Mouse (Mus musculus): ENCODE measurements around the gene Tas2r107. TPM values are rescaled to one million over a fixed set of nuclear protein-coding genes. Genes with fewer than 3 reads are reported as not detected.
"Not testable (repeated sequence)": the region's sequence is repeated elsewhere in the genome, so short reads cannot be mapped to it uniquely, and the experiment has no call there.

Gene Tas2r107
- polyA plus RNA-seq (2014; fragmentation: Nextera tagmentation; extraction: Ambion mirVana), result not detected in 2 replicates

- ATAC-seq (ENCODE audit: low FRiP score), result no peak
Measured at GRCm38 (mm10) chr6:131660049-131660448, at the start of gene Tas2r107. Gene Tas2r107 (minus strand): TSS chr6:131660149.

GRCm38 (mm10) chr6:131689963-131690362, 30.0 kb upstream of the Tas2r107 start, which contains the start of gene Tas2r114:
Gene Tas2r114 (minus strand): TSS chr6:131690063.
- Histone ChIP-seq H3K4me1 (ENCODE audit: control insufficient read depth, insufficient read depth, low read length) (no peaks in the 10 kb centered on the region), H3K9me3 (ENCODE audit: control insufficient read depth, low read length) (no peaks in the 10 kb centered on the region; the same call in 1 of the 2 replicates), H3K27ac (ENCODE audit: low read depth, low read length) (no peak within 1 kb of the TSS), H3K9ac (ENCODE audit: low read length) (no peak within 1 kb of the TSS), H3K27me3 (ENCODE audit: control insufficient read depth, insufficient read depth, low read length) (no peaks in the 10 kb centered on the region), H3K36me3 (ENCODE audit: control insufficient read depth, insufficient read depth, low read length) (no peaks in the 10 kb centered on the region), H3K4me3 (ENCODE audit: low read depth, low read length) (no peak within 1 kb of the TSS), H3K4me2 (no peak within 1 kb of the TSS)
- no peak for ATAC-seq (ENCODE audit: low FRiP score)
- DNase-seq (ENCODE audit: low spot score, missing footprints), result no peak

More at GRCm38 (mm10) chr6:131660049-131660448, at the start of gene Tas2r107:
- no peak within 1 kb of the TSS for H3K27ac ChIP-seq (ENCODE audit: low read depth, low read length)
- no peak within 1 kb of the TSS for H3K4me2 ChIP-seq
- no peaks in the 10 kb centered on the region for H3K36me3 ChIP-seq (ENCODE audit: control insufficient read depth, insufficient read depth, low read length)
- no peak for DNase-seq (ENCODE audit: low spot score, missing footprints)
- no peaks in the 10 kb centered on the region for H3K27me3 ChIP-seq (ENCODE audit: control insufficient read depth, insufficient read depth, low read length)
- H3K4me3 ChIP-seq (ENCODE audit: low read depth, low read length), result no peak within 1 kb of the TSS
- no peak within 1 kb of the TSS for H3K9ac ChIP-seq (ENCODE audit: low read length)
- H3K4me1 ChIP-seq (ENCODE audit: control insufficient read depth, insufficient read depth, low read length), result no peaks in the 10 kb centered on the region
- no peaks in the 10 kb centered on the region; the same call in 1 of the 2 replicates for H3K9me3 ChIP-seq (ENCODE audit: control insufficient read depth, low read length)

GRCm38 (mm10) chr6:131687395-131687794, 27.4 kb upstream of the Tas2r107 start, which contains the start of gene Tas2r105:
Gene Tas2r105 (minus strand): TSS chr6:131687495.
- Histone ChIP-seq H3K4me1 (ENCODE audit: control insufficient read depth, insufficient read depth, low read length) (no peaks in the 10 kb centered on the region), H3K9me3 (ENCODE audit: control insufficient read depth, low read length) (no peaks in the 10 kb centered on the region; the same call in 1 of the 2 replicates), H3K27me3 (ENCODE audit: control insufficient read depth, insufficient read depth, low read length) (no peaks in the 10 kb centered on the region), H3K4me3 (ENCODE audit: low read depth, low read length) (no peak within 1 kb of the TSS), H3K9ac (ENCODE audit: low read length) (no peak within 1 kb of the TSS), H3K27ac (ENCODE audit: low read depth, low read length) (no peak within 1 kb of the TSS), H3K4me2 (no peak within 1 kb of the TSS), H3K36me3 (ENCODE audit: control insufficient read depth, insufficient read depth, low read length) (no peaks in the 10 kb centered on the region)
- 89% methylated on average over 1 of the region's 1 CpGs for whole genome bisulfite sequencing
- ATAC-seq (ENCODE audit: low FRiP score), result no peak
- DNase-seq (ENCODE audit: low spot score, missing footprints), result no peak

GRCm38 (mm10) chr6:131685644-131686043, 25.7 kb upstream of the Tas2r107 start, which contains the start of gene Tas2r104:
Gene Tas2r104 (minus strand): TSS chr6:131685744.
- Histone ChIP-seq H3K36me3 (ENCODE audit: control insufficient read depth, insufficient read depth, low read length) (no peaks in the 10 kb centered on the region), H3K27ac (ENCODE audit: low read depth, low read length) (no peak within 1 kb of the TSS), H3K27me3 (ENCODE audit: control insufficient read depth, insufficient read depth, low read length) (no peaks in the 10 kb centered on the region), H3K9me3 (ENCODE audit: control insufficient read depth, low read length) (no peaks in the 10 kb centered on the region), H3K4me2 (no peak within 1 kb of the TSS), H3K4me1 (ENCODE audit: control insufficient read depth, insufficient read depth, low read length) (no peaks in the 10 kb centered on the region), H3K9ac (ENCODE audit: low read length) (no peak within 1 kb of the TSS), H3K4me3 (ENCODE audit: low read depth, low read length) (no peak within 1 kb of the TSS)
- no peak for ATAC-seq (ENCODE audit: low FRiP score)
- no peak for DNase-seq (ENCODE audit: low spot score, missing footprints)
- WGBS, result 69% methylated on average over 1 of the region's 1 CpGs

DNA sequence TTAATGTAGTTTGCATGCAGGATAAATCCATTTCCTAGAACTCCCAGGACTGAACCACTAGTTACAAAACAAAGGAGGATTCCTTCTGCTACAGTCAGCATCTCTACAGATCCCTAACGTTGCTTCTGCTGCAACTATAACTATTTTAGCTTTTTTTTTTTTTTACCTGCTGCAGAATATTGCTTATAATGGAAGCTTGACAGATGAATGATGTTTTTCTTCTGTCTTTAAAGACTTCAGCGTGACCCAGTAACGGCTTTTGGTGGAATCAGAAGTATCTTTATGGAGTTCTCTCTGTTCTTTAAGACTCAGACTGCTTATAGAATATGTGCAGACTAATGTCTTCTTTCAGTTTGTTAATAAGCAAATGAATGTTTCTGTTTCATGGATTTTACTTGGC, 18.8 kb upstream of the Tas2r107 start, which contains the start of gene Tas2r106:
Tas2r106 (minus strand) TSS at position 101 of the 400 bp plus-strand sequence.
- no peaks in the 10 kb centered on the region for H3K36me3 ChIP-seq (ENCODE audit: control insufficient read depth, insufficient read depth, low read length)
- ATAC-seq (ENCODE audit: low FRiP score) (no peak), DNase-seq (ENCODE audit: low spot score, missing footprints) (no peak)
- no peak within 1 kb of the TSS for H3K4me2 ChIP-seq
- H3K27ac ChIP-seq (ENCODE audit: low read depth, low read length), result no peak within 1 kb of the TSS
- H3K9me3 ChIP-seq (ENCODE audit: control insufficient read depth, low read length), result peaks cover 3% of the 10 kb centered on the region; the same call in 1 of the 2 replicates
- H3K4me1 ChIP-seq (ENCODE audit: control insufficient read depth, insufficient read depth, low read length), result no peaks in the 10 kb centered on the region
- no peak within 1 kb of the TSS for H3K4me3 ChIP-seq (ENCODE audit: low read depth, low read length)
- no peaks in the 10 kb centered on the region for H3K27me3 ChIP-seq (ENCODE audit: control insufficient read depth, insufficient read depth, low read length)
- H3K9ac ChIP-seq (ENCODE audit: low read length), result no peak within 1 kb of the TSS
- 79% methylated on average over 3 of the region's 3 CpGs for WGBS

DNA sequence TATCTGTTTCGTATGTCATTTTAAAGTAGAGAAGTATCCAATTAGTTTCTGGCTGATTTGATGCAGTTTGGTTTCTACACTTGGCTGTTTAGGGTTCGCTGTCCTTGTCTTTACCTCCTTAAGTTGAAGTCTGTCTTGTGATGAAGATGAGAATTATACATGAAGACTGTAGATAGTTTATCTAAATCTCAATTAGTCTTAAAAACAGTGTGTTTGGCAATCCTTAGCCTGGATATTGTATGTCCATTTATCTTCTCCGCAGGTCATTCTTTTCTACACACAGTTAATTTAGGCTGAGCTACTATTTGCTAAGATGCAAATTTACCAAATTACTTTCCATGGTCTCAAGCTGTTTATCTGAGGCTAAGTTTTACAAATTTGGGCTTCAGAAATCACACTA, 29.1 kb downstream of the Tas2r107 start, which contains the start of gene Tas2r130:
Tas2r130 (minus strand) TSS at position 101 of the 400 bp plus-strand sequence.
- H3K27ac ChIP-seq (ENCODE audit: low read depth, low read length), result no peak within 1 kb of the TSS
- H3K4me3 ChIP-seq (ENCODE audit: low read depth, low read length), result no peak within 1 kb of the TSS
- H3K9ac ChIP-seq (ENCODE audit: low read length), result no peak within 1 kb of the TSS
- DNase-seq (ENCODE audit: low spot score, missing footprints), result no peak
- no peak for ATAC-seq (ENCODE audit: low FRiP score)
- H3K9me3 ChIP-seq (ENCODE audit: control insufficient read depth, low read length), result no peaks in the 10 kb centered on the region
- no peaks in the 10 kb centered on the region for H3K4me1 ChIP-seq (ENCODE audit: control insufficient read depth, insufficient read depth, low read length)
- 75% methylated on average over 3 of the region's 3 CpGs for WGBS
- H3K4me2 ChIP-seq, result no peak within 1 kb of the TSS
- no peaks in the 10 kb centered on the region for H3K36me3 ChIP-seq (ENCODE audit: control insufficient read depth, insufficient read depth, low read length)
- no peaks in the 10 kb centered on the region for H3K27me3 ChIP-seq (ENCODE audit: control insufficient read depth, insufficient read depth, low read length)

- 90% methylated on average over 1 of the region's 1 CpGs for WGBS
- DNase-seq (ENCODE audit: low spot score, missing footprints); ATAC-seq (ENCODE audit: low FRiP score): not testable (repeated sequence)
Measured at GRCm38 (mm10) chr6:131609956-131610355, 50.0 kb downstream of the Tas2r107 start.

More at GRCm38 (mm10) chr6:131609956-131610355, 50.0 kb downstream of the Tas2r107 start:
- H3K9me3 ChIP-seq (ENCODE audit: control insufficient read depth, low read length); H3K4me2 ChIP-seq; H3K4me1 ChIP-seq (ENCODE audit: control insufficient read depth, insufficient read depth, low read length); H3K9ac ChIP-seq (ENCODE audit: low read length); H3K36me3 ChIP-seq (ENCODE audit: control insufficient read depth, insufficient read depth, low read length); H3K27ac ChIP-seq (ENCODE audit: low read depth, low read length); H3K4me3 ChIP-seq (ENCODE audit: low read depth, low read length); H3K27me3 ChIP-seq (ENCODE audit: control insufficient read depth, insufficient read depth, low read length): not testable (repeated sequence)

Other genes with a start within 250 kb of the Tas2r107 start
- gene 5430401F13Rik, start 173.7 kb downstream of the Tas2r107 start, polyA plus RNA-seq (2014; fragmentation: Nextera tagmentation; extraction: Ambion mirVana), result not detected in 2 replicates
- not detected in 2 replicates for gene Gm6619, start 173.7 kb downstream of the Tas2r107 start, polyA plus RNA-seq (2014; fragmentation: Nextera tagmentation; extraction: Ambion mirVana)
- not detected in 2 replicates for gene Tas2r130, start 29.2 kb downstream of the Tas2r107 start, polyA plus RNA-seq (2014; fragmentation: Nextera tagmentation; extraction: Ambion mirVana)
- not detected in 2 replicates for gene Tas2r106, start 18.7 kb upstream of the Tas2r107 start, polyA plus RNA-seq (2014; fragmentation: Nextera tagmentation; extraction: Ambion mirVana)
- gene Tas2r104, start 25.6 kb upstream of the Tas2r107 start, polyA plus RNA-seq (2014; fragmentation: Nextera tagmentation; extraction: Ambion mirVana), result not detected in 2 replicates
- not detected in 2 replicates for gene Tas2r105, start 27.3 kb upstream of the Tas2r107 start, polyA plus RNA-seq (2014; fragmentation: Nextera tagmentation; extraction: Ambion mirVana)
- not detected in 2 replicates for gene Tas2r114, start 29.9 kb upstream of the Tas2r107 start, polyA plus RNA-seq (2014; fragmentation: Nextera tagmentation; extraction: Ambion mirVana)